Mouse (Mus musculus) adrenal gland, postnatal 4 days (tissue): ENCODE results near the gene Gnmt. TPM values are rescaled to one million over a fixed set of nuclear protein-coding genes. Genes with fewer than 3 reads are reported as not detected.
"Not testable (repeated sequence)": the region's sequence is repeated elsewhere in the genome, so short reads cannot be mapped to it uniquely, and the experiment has no call there.

Experiments
- DNase-seq, 2 experiments: peaks; one replicate each; pipeline ENCODE4 v3.0.0; 2021 to 2022; ENCODE audit warnings: low spot score in 2 of 2, mixed read lengths in 2 of 2
- long read RNA-seq, 2 experiments: library from polyadenylated mRNA; stranded (forward); transcript quantifications; one replicate each; pipeline ENCODE4 v2.0.0; 2021
- total RNA-seq, 2 experiments: library from RNA; stranded (reverse); gene quantifications; 2 replicates each; pipeline ENCODE4 v1.2.3; 2021

The Gnmt gene
- total RNA-seq = 10 to 100 TPM in 1 of 2 experiments, 1 to 10 TPM in 1; 1.8 to 15.4 TPM
- long read RNA-seq, experiment 1, transcript Gnmt-201 (6 exons, 1,035 nt) = major isoform, 17 of 24 reads
- long read RNA-seq, experiment 1, partial matches to known transcripts = 2 of 24 reads
- long read RNA-seq, experiment 1, other reads (novel, unspliced or antisense) = 5 of 24 reads
- long read RNA-seq, experiment 2, partial matches to known transcripts = 1 of 1 reads
- long read RNA-seq, experiment 2, other reads (novel, unspliced or antisense) = 0 of 1 reads

- no peak for DNase-seq
These were observed at the start of gene Gnmt for GRCm38 (mm10) chr17:46728904-46729318. Gene Gnmt, minus strand, starts transcription at chr17:46729168.

- no peak for DNase-seq
These were observed 47.1 kb upstream of the Gnmt start for GRCm38 (mm10) chr17:46776087-46776486.

- no peak for DNase-seq
These were observed 46.1 kb upstream of the Gnmt start for GRCm38 (mm10) chr17:46775070-46775469.

GRCm38 (mm10) chr17:46774131-46774472 lies 45.1 kb upstream of the Gnmt start:
- no peak for DNase-seq

GRCm38 (mm10) chr17:46773278-46774130 lies 44.5 kb upstream of the Gnmt start:
- DNase-seq = no peak

- DNase-seq = peak; percentile 69 to 75
These were observed 43.7 kb upstream of the Gnmt start, which contains the start of gene 2310039H08Rik for GRCm38 (mm10) chr17:46772404-46773277. Gene 2310039H08Rik, plus strand, starts transcription at chr17:46772635.

- no peak for DNase-seq
These were observed 43.1 kb upstream of the Gnmt start for GRCm38 (mm10) chr17:46772038-46772403.

GRCm38 (mm10) chr17:46771616-46772015 lies 42.6 kb upstream of the Gnmt start:
- DNase-seq = no peak

GRCm38 (mm10) chr17:46771025-46771424 lies 42.1 kb upstream of the Gnmt start:
- no peak for DNase-seq

GRCm38 (mm10) chr17:46770546-46770945 lies 41.6 kb upstream of the Gnmt start:
- DNase-seq = no peak

- no peak for DNase-seq
These were observed 38.9 kb upstream of the Gnmt start for GRCm38 (mm10) chr17:46767868-46768267.

- DNase-seq = not testable (repeated sequence)
These were observed 35.9 kb upstream of the Gnmt start for GRCm38 (mm10) chr17:46764916-46765315.

GRCm38 (mm10) chr17:46763544-46763943 lies 34.6 kb upstream of the Gnmt start, which contains the start of gene Ptcra:
Gene Ptcra, minus strand, starts transcription at chr17:46763712.
- DNase-seq = no peak

- no peak for DNase-seq
These were observed 29.8 kb upstream of the Gnmt start for GRCm38 (mm10) chr17:46758753-46759152.

GRCm38 (mm10) chr17:46751794-46752556 lies 23.0 kb upstream of the Gnmt start, which contains the start of gene Cnpy3:
Gene Cnpy3, minus strand, starts transcription at chr17:46752214.
- peak; percentile 92 to 96 for DNase-seq

- peak; percentile 15 to 40 for DNase-seq
These were observed 22.3 kb upstream of the Gnmt start for GRCm38 (mm10) chr17:46751056-46751793.

- no peak for DNase-seq
These were observed 21.6 kb upstream of the Gnmt start for GRCm38 (mm10) chr17:46750580-46750979.

- no peak for DNase-seq
These were observed 20.3 kb upstream of the Gnmt start for GRCm38 (mm10) chr17:46749282-46749681.

- no peak for DNase-seq
These were observed 18.8 kb upstream of the Gnmt start for GRCm38 (mm10) chr17:46747806-46748205.

- DNase-seq = no peak
These were observed 18.3 kb upstream of the Gnmt start for GRCm38 (mm10) chr17:46747234-46747633.
